Mouse (Mus musculus) sigmoid colon, adult 10 weeks (tissue): ENCODE results near the gene Cdhr2. TPM values are rescaled to one million over a fixed set of nuclear protein-coding genes. Genes with fewer than 3 reads are reported as not detected.

ENCODE experiments used
- polyA plus RNA-seq: library from polyadenylated mRNA; stranded (reverse); fragments of 350-450 nt; fragmentation: Illumina TruSeq; extraction: RNeasy Lipid Tissue Mini Kit (QIAGEN cat#74804); gene quantifications from one replicate; pipeline ENCODE4 v1.2.3, GENCODE M21; 2014; ENCODE audit warnings: low read depth, low replicate concordance

Cdhr2 gene
- 33.2 TPM for polyA plus RNA-seq

DNA sequence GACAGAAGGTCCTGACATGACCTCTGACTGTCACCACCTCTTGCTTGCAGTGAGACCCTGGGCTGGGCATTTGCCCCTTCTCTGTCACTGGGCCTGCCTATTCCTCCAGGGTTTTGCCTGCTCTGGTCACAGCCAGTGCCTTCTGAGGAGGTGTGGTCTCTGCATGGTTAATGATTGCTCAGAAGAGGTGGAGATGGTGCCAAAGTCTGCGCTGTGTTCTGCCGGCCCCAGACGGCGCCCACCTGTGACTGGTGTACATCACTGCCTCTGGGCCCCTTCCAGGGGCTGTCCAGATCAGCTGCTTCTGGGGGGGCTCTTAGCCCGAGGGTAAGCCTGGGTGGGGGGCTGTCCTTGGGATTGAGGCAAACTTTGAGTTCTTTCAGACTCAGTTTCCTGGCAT lies at the start of gene Cdhr2:
Cdhr2 (plus strand) TSS at position 219 of the 400 bp plus-strand sequence.

GRCm38 (mm10) chr13:54693558-54694347 lies 7.5 kb upstream of the Cdhr2 start, which contains the start of gene Rnf44:
Rnf44 (minus strand) TSS chr13:54693907.

GRCm38 (mm10) chr13:54749864-54750411 lies 48.7 kb downstream of the Cdhr2 start, which contains the start of gene Gprin1:
Gprin1 (minus strand) TSS chr13:54749874.

DNA sequence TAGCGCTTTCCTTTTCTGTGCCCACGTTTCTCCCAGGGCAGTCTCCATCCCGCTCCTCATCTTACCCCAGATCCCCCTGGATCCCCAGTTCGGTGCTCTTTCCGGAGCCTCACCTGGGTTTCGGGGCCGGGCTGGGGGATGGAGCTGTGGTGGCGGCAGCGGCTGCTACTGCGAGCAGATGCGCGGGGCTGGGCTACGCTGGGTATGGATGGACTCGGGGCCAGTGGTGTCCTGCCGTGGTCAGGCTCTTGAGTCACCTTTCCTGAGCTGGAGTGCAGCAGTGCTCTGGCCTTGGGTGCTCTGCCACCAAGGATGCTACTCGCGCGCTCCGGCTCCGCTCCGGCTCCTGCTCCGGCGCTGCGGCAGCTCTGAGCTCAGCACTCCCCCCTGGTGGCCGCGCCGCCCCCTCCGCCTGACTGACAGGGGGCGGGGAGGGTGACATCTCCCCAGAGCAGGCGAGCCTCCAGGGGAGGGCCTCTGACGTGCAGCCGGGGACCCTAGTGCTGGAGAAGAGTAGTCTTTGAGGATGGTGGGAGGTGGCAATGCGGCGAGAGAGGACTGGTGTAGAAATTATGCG lies 65.0 kb downstream of the Cdhr2 start, which contains the start of gene Sncb:
Sncb (minus strand) TSS at position 404 of the 577 bp plus-strand sequence.

GRCm38 (mm10) chr13:54783698-54784097 lies 82.4 kb downstream of the Cdhr2 start, which contains the start of gene Eif4e1b:
Eif4e1b (plus strand) TSS chr13:54783998.

Other genes starting within 250 kb of the Cdhr2 start
- gene Thoc3, start 232.6 kb upstream of the Cdhr2 start, polyA plus RNA-seq, result 3.2 TPM
- gene Simc1, start 197.7 kb upstream of the Cdhr2 start, polyA plus RNA-seq, result 7.9 TPM
- 144 TPM for gene 4833439L19Rik, start 136.0 kb upstream of the Cdhr2 start, polyA plus RNA-seq
- gene Arl10, start 126.4 kb upstream of the Cdhr2 start, polyA plus RNA-seq, result 4.1 TPM
- 12.6 TPM for gene Nop16, start 111.4 kb upstream of the Cdhr2 start, polyA plus RNA-seq
- 25.6 TPM for gene Higd2a, start 111.3 kb upstream of the Cdhr2 start, polyA plus RNA-seq
- 28.8 TPM for gene Cltb, start 90.1 kb upstream of the Cdhr2 start, polyA plus RNA-seq
- 42.0 TPM for gene Faf2, start 79.7 kb upstream of the Cdhr2 start, polyA plus RNA-seq
- gene Rnf44, start 7.6 kb upstream of the Cdhr2 start, polyA plus RNA-seq, result 44.9 TPM
- not detected for gene Gprin1, start 48.4 kb downstream of the Cdhr2 start, polyA plus RNA-seq
- gene Sncb, start 65.1 kb downstream of the Cdhr2 start, polyA plus RNA-seq, result 0.41 TPM
- not detected for gene Eif4e1b, start 82.5 kb downstream of the Cdhr2 start, polyA plus RNA-seq
- gene Tspan17, start 87.9 kb downstream of the Cdhr2 start, polyA plus RNA-seq, result 3.0 TPM
- gene Unc5a, start 247.9 kb downstream of the Cdhr2 start, polyA plus RNA-seq, result not detected